Mouse (Mus musculus) ES-E14 (cell line): ENCODE results near the gene Ehbp1.

Experiments
- CHD2 ChIP-seq: IDR thresholded peaks from 2 replicates; pipeline ENCODE4 v1.6.1; 2014; ENCODE audit warnings: mild to moderate bottlenecking, low read depth, low read length, inconsistent platforms
- HCFC1 ChIP-seq: IDR thresholded peaks from 2 replicates; pipeline ENCODE4 v1.6.1; 2012; ENCODE audit warnings: low read length, inconsistent platforms, borderline replicate concordance; ENCODE audit not compliant: insufficient read depth
- MAFK ChIP-seq: IDR thresholded peaks from 2 replicates; pipeline ENCODE4 v1.6.1; 2014; ENCODE audit warnings: mild to moderate bottlenecking, low read depth, low read length, inconsistent platforms; ENCODE audit not compliant: insufficient read depth
- ZC3H11A ChIP-seq: IDR thresholded peaks from 2 replicates; pipeline ENCODE4 v1.6.1; 2012; ENCODE audit warnings: low read depth, mild to moderate bottlenecking, inconsistent platforms, low read length, borderline replicate concordance
- ZNF384 ChIP-seq: IDR thresholded peaks from 2 replicates; pipeline ENCODE4 v1.6.1; 2012; ENCODE audit warnings: low read depth, low read length, inconsistent platforms

- no peak for TF ChIP-seq HCFC1
- no peak for TF ChIP-seq ZNF384
- no peak for TF ChIP-seq ZC3H11A
- no peak for TF ChIP-seq MAFK
- no peak for TF ChIP-seq CHD2
Measured at GRCm38 (mm10) chr11:22063352-22063751, 278.7 kb downstream of the Ehbp1 start.
